Mouse (Mus musculus): ENCODE measurements around the gene Klhdc8a.

- TF ChIP-seq CTCF (IDR thresholded peaks at IDR 0.05; ENCODE audit: control insufficient read depth, insufficient read depth, insufficient replicate concordance, low read depth, low read length) (no peak), POLR2A (IDR thresholded peaks at IDR 0.05; ENCODE audit: control insufficient read depth, low read depth, low read length) (no peak)
These were observed 55.0 kb downstream of the Klhdc8a start for GRCm38 (mm10) chr1:132353389-132353788.

Measured in testis, adult 2 months (tissue).